Mouse (Mus musculus) stomach, postnatal 0 days (tissue): ENCODE measurements around the gene Vps13c. TPM values are rescaled to one million over a fixed set of nuclear protein-coding genes. Genes with fewer than 3 reads are reported as not detected.

Source experiments
- ATAC-seq: fragments of 200-750 bp; cut with Nextera tagmentation; 2 replicates; pipeline ENCODE4 v1.8.0; 2017; ENCODE audit not compliant: low FRiP score, low TSS enrichment
- DNase-seq: peaks from one replicate; pipeline ENCODE4 v3.0.0-alpha.2; 2016; ENCODE audit warnings: low spot score
- H3K27ac ChIP-seq: fragments of 300-500 bp; sonication (generic); replicated peaks from 2 replicates; pipeline ENCODE4 v1.5.1; 2014; ENCODE audit warnings: mild to moderate bottlenecking, control low read depth
- H3K27me3 ChIP-seq: fragments of 300-500 bp; sonication (generic); 2 replicates; pipeline ENCODE4 v1.6.1; 2014; ENCODE audit warnings: low read length; ENCODE audit not compliant: control insufficient read depth, insufficient read depth
- H3K36me3 ChIP-seq: fragments of 300-500 bp; sonication (generic); 2 replicates; pipeline ENCODE4 v1.6.1; 2014; ENCODE audit warnings: low read length, mixed read lengths; ENCODE audit not compliant: control insufficient read depth, insufficient read depth
- H3K4me1 ChIP-seq: fragments of 300-500 bp; sonication (generic); replicated peaks from 2 replicates; pipeline ENCODE4 v1.6.1; 2014; ENCODE audit warnings: antibody characterized with exemption; ENCODE audit not compliant: control insufficient read depth, insufficient read depth
- H3K4me2 ChIP-seq: fragments of 300-500 bp; sonication (generic); replicated peaks from 2 replicates; pipeline ENCODE4 v1.6.1; 2014; ENCODE audit warnings: low read depth, mild to moderate bottlenecking, control low read depth, moderate library complexity
- H3K4me3 ChIP-seq: fragments of 300-500 bp; sonication (generic); 2 replicates; pipeline ENCODE4 v1.5.1; 2014; ENCODE audit warnings: low read depth, low read length, control low read depth
- H3K9ac ChIP-seq: fragments of 300-500 bp; sonication (generic); 2 replicates; pipeline ENCODE4 v1.6.1; 2014; ENCODE audit warnings: mild to moderate bottlenecking, low read length, control low read depth, mixed read lengths
- H3K9me3 ChIP-seq: fragments of 300-500 bp; sonication (generic); 2 replicates; pipeline ENCODE4 v1.6.1; 2016; ENCODE audit warnings: low read length; ENCODE audit not compliant: control insufficient read depth
- CTCF ChIP-seq: IDR thresholded peaks from 2 replicates; pipeline ENCODE4 v1.5.1; 2016; ENCODE audit warnings: antibody characterized with exemption, low read depth, mild to moderate bottlenecking, moderate library complexity
- EP300 ChIP-seq: optimal IDR thresholded peaks from 2 replicates; pipeline ENCODE3; 2016; ENCODE audit warnings: antibody characterized with exemption
- WGBS: fragments of 180-500 bp; shearing (Covaris S2); extraction: QIAGEN DNeasy Blood & Tissue Kit; methylation state at CpG from one replicate; pipeline ENCODE4 v1.1.7; 2014; 5-methylcytosine and 5-hydroxymethylcytosine counted together
- polyA plus RNA-seq: library from polyadenylated mRNA; unstranded; fragments of >200 nt; fragmentation: Nextera tagmentation; extraction: Ambion mirVana; gene quantifications from 2 replicates; pipeline ENCODE4 v1.2.1, GENCODE M21; 2015

The Vps13c gene
- polyA plus RNA-seq, 1 experiment from 2014 or later = 4.5 TPM

GRCm38 (mm10) chr9:67877081-67877718, 37.0 kb downstream of the Vps13c start:
- DNase-seq = no peak
- WGBS = 60% methylated on average over 14 of the region's 14 CpGs

GRCm38 (mm10) chr9:67878197-67878769, 38.1 kb downstream of the Vps13c start:
- H3K27me3 ChIP-seq = no peaks in the 10 kb centered on the region
- H3K4me3 ChIP-seq = no peak overlapping the region
- TF ChIP-seq CTCF = 0 out of 2 replicates have a peak, but pooled peaks have one; percentile 9
- TF ChIP-seq EP300 = no peak
- no peaks in the 10 kb centered on the region for H3K4me1 ChIP-seq
- no peaks in the 10 kb centered on the region for H3K9me3 ChIP-seq
- H3K27ac ChIP-seq = no peak overlapping the region
- no peak overlapping the region for H3K9ac ChIP-seq
- peaks cover 3% of the 10 kb centered on the region for H3K36me3 ChIP-seq
- WGBS = 91% methylated on average over 11 of the region's 11 CpGs
- DNase-seq (no peak), ATAC-seq (no peak)
- no peak overlapping the region for H3K4me2 ChIP-seq

More at GRCm38 (mm10) chr9:67877081-67877718, 37.0 kb downstream of the Vps13c start:
- TF ChIP-seq CTCF = no peak
- no peak for TF ChIP-seq EP300
- Histone ChIP-seq H3K9ac (no peak overlapping the region), H3K27me3 (no peaks in the 10 kb centered on the region), H3K4me2 (no peak overlapping the region), H3K36me3 (peaks cover 3% of the 10 kb centered on the region; the same call in 1 of the 2 replicates), H3K9me3 (no peaks in the 10 kb centered on the region), H3K27ac (no peak overlapping the region; the same call in 1 of the 2 replicates), H3K4me1 (no peaks in the 10 kb centered on the region), H3K4me3 (no peak overlapping the region)
- ATAC-seq = no peak

GRCm38 (mm10) chr9:67883349-67883984, 43.3 kb downstream of the Vps13c start:
- ATAC-seq (no peak), DNase-seq (no peak)
- peaks cover 4% of the 10 kb centered on the region for H3K36me3 ChIP-seq
- no peaks in the 10 kb centered on the region for H3K4me1 ChIP-seq
- TF ChIP-seq EP300 (no peak), CTCF (no peak)
- no peak overlapping the region for H3K27ac ChIP-seq
- H3K9ac ChIP-seq = no peak overlapping the region
- no peak overlapping the region for H3K4me3 ChIP-seq
- H3K9me3 ChIP-seq = no peaks in the 10 kb centered on the region
- H3K4me2 ChIP-seq = no peak overlapping the region
- WGBS = 83% methylated on average over 13 of the region's 13 CpGs
- H3K27me3 ChIP-seq = no peaks in the 10 kb centered on the region

- no peak for ATAC-seq
- Histone ChIP-seq H3K9ac (no peak overlapping the region), H3K4me1 (no peaks in the 10 kb centered on the region), H3K4me3 (no peak overlapping the region), H3K27ac (no peak overlapping the region), H3K9me3 (no peaks in the 10 kb centered on the region), H3K36me3 (peaks cover 4% of the 10 kb centered on the region), H3K4me2 (no peak overlapping the region), H3K27me3 (no peaks in the 10 kb centered on the region)
- TF ChIP-seq EP300 (no peak), CTCF (no peak)
- WGBS = 94% methylated on average over 3 of the region's 3 CpGs
- DNase-seq = no peak
These were observed 43.9 kb downstream of the Vps13c start for GRCm38 (mm10) chr9:67884095-67884494.

GRCm38 (mm10) chr9:67886981-67887720, 47.0 kb downstream of the Vps13c start:
- H3K36me3 ChIP-seq = peaks cover 6% of the 10 kb centered on the region
- DNase-seq = no peak
- no peaks in the 10 kb centered on the region for H3K27me3 ChIP-seq
- H3K9ac ChIP-seq = no peak overlapping the region
- no peak for ATAC-seq
- WGBS = 75% methylated on average over 4 of the region's 4 CpGs
- H3K27ac ChIP-seq = no peak overlapping the region
- no peaks in the 10 kb centered on the region for H3K9me3 ChIP-seq
- H3K4me2 ChIP-seq = no peak overlapping the region
- no peak overlapping the region for H3K4me3 ChIP-seq
- no peaks in the 10 kb centered on the region for H3K4me1 ChIP-seq
- TF ChIP-seq EP300 = no peak
- TF ChIP-seq CTCF = no peak
